Mouse (Mus musculus): ENCODE measurements around the gene Plxdc1. TPM values are rescaled to one million over a fixed set of nuclear protein-coding genes. Genes with fewer than 3 reads are reported as not detected.

The Plxdc1 gene
- total RNA-seq, 2 experiments from 2014 or later = 35.2 to 37.1 TPM

DNA sequence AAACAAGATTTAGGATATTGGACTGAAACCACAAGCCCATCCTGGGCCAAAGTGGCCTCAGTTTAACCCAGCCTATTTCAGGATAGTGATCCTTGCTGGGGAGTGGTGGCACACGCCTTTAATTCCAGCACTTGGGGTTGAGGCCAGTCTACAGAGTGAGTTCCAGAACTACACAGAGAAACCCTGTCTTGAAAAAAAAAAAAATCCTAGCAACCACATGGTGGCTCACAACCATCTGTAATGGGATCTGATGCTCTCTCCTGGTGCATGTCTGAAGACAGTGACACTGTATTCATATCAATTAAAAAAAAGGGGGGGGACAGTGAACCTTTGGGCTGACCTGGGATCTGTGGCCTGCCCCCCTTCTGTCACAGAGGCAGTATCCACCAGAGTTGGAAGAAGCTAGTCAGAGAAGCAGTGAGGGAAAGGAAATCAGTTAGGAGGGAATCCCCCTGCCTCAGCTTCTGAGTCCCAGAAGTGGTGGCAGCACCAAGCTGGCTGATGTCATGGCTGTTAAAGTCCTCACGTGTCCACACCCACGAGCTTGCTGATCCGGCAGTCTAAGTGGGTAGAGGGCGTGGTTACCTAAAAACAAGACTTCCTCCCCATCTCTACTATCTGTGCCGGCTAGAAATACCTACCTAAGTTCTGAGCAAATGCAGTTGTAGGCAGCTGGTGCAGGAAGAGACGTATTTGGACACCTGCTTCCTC is 12.8 kb upstream of the Plxdc1 start:
- no peak overlapping the region for H3K4me3 ChIP-seq
- H3K27ac ChIP-seq = no peak overlapping the region
- no peak; the same call in 1 of the 2 replicates for TF ChIP-seq CTCF (IDR thresholded peaks at IDR 0.05)
- no peak for DNase-seq (ENCODE audit: extremely low spot score in 1 of 2, low spot score in 2 of 2)
- intact Hi-C loops (cut with DNase I) = no loop called here

DNA sequence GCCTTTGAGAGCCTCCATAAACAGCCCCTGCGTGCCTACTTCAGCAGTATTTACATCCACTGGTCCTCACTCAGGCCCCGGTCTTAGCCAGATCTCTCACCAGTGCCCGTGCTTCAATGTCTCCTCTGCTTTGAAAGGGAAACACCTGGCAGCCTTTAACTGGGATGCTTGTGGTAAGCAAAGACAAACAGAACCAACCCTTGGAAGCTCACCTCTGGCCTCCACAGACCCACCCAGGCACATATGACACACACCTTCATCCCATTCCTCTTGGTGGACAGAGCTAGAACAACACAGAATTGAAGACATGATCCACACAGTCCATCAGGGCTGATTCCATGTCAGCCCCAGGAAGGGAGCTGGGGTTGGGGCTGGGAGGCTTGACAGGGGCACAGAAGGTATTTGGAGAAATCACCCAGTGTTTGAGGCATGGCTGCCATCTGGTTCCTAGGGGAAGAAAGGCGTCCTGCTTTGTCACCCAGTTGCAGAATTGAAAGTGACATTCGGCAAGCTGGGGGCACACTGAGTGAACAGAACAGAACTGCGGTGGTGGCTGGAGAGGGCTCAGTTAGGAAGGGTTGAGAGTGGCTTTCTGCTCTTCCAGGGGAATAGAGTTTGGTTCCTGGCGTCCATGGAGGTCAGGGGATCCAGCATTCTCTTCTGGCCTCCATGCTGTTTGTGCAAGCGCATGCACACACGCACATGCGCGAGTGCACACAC is 12.0 kb upstream of the Plxdc1 start:
- peak in 1 of 2 experiments; percentile 11 for DNase-seq (ENCODE audit: extremely low spot score in 1 of 2, low spot score in 2 of 2)
- intact Hi-C loops (cut with DNase I) = no loop called here
- no peak for TF ChIP-seq CTCF (IDR thresholded peaks at IDR 0.05)
- Histone ChIP-seq H3K27ac (no peak overlapping the region), H3K4me3 (no peak overlapping the region)

DNA sequence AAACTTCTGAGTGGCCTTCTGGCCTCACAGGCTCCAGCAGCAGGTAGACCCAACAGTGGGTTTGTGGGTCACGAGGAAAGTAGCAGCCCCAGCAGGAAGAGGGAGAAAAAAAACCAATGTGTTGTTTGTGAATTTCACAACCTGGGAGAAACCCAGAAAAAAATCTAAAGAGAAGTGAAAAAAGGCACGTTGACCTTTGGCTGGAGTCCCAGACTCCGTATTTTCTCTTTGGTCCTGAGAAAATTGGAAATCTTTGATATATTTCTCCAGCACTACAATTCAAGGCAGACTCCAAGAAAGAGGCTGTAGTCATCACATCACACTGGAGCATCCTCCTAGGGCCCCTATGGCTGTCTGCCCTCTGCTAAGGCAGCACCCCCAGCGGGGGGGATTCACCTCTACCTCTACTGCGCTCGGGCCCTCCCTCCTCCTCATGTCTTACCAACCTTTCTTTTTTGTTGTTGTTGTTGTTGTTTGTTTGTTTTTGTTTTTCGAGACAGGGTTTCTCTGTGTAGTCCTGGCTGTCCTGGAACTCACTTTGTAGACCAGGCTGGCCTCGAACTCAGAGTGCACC is 11.2 kb upstream of the Plxdc1 start:
- no peak for TF ChIP-seq CTCF (IDR thresholded peaks at IDR 0.05)
- intact Hi-C loops (cut with DNase I) = no loop called here
- H3K4me3 ChIP-seq = no peak overlapping the region
- no peak for DNase-seq (ENCODE audit: extremely low spot score in 1 of 2, low spot score in 2 of 2)
- H3K27ac ChIP-seq = no peak overlapping the region

DNA sequence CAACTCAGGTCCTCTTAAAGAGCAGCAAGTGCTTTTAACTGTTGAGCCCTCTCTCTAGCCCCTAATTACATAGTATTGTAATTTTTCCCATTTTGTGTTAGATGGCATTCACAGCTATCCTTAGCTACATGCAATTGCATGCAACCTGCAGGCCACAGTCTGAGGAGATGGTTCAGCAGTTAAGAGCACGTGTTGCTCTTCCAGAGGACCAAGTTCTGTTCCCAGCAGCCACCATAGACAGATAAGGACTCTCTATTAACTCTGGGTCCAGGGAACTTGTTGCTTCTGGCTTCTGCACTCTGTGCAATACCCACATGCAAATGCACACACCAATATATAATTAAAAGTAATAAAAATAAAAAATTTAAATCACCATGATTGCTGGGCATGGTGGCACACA is 10.4 kb upstream of the Plxdc1 start:
- no peak for DNase-seq (ENCODE audit: extremely low spot score in 1 of 2, low spot score in 2 of 2)
- intact Hi-C loops (cut with DNase I) = no loop called here
- no peak overlapping the region for H3K27ac ChIP-seq
- TF ChIP-seq CTCF (IDR thresholded peaks at IDR 0.05) = no peak
- H3K4me3 ChIP-seq = no peak overlapping the region

DNA sequence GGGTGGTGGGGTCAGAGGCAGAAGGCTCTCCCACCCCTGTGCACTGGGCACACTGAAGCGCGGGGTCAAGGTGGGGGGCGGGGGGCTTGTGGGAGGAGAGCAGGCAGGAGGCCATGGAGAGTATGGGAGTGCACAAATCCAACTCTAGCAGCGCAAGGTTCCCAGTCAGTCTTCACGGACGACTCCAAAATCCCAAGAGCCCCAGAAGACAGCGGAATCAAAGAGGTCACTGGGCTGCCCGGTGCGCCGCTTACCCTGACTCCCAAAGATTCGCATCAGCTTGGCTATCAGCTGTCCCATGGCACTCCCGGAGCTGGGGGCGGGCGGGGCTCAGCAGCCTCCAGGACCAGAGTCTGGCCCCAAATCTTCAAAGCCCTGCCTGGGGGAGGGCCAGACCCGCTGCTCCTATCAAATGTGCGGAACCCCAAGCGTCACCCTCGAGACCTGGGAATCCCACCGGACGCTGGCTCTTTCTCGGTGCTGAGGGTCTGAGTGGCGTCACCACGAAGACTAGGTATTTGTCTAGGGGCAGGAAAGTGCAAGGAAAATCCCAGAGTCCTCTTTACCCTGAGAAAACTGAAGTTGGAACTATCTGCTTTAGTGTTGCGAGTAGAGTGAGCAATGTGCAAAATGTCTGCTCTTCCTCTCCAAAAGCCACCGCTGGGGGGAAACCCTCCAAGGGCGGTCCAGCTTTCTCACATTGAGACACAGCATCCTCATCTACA is 9.5 kb upstream of the Plxdc1 start, which contains the start of gene Arl5c:
Gene Arl5c, minus strand, starts transcription at position 618 of the 725 bp plus-strand sequence.
- intact Hi-C loops (cut with DNase I) = no loop called here
- Histone ChIP-seq H3K4me3 (peak within 1 kb of the TSS; percentile 49), H3K27ac (no peak within 1 kb of the TSS; the same call in 1 of the 2 replicates)
- TF ChIP-seq CTCF (IDR thresholded peaks at IDR 0.05) = peak; percentile 51
- DNase-seq (ENCODE audit: extremely low spot score in 1 of 2, low spot score in 2 of 2) = peak in 1 of 2 experiments; percentile 35

DNA sequence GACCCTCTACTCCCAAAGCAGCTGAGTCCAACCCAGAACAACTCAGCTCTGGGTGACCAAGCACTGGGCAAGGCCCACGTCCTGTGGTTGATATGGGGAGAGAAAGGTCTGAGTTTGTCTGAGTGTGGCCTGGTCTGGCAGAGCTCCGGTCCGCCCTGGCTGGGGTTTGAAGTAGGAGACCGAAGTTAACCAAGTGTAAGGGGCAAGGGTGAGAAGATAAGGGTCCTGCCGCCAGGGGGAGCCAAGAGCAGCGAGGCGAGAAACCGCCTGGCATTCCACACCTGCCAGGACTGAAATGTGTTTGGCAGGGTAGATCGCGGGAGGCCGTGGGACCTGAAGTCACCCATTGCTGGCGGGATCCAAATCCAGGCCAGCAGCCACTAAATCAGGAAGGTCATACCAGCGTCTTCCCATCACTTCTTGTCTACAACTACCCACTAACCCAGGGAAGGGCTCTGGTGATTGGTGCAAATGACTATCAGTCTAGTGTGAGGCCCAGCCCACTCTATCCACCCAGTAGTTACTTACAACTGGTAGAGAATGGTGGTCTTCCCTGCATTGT is 8.4 kb upstream of the Plxdc1 start:
- Histone ChIP-seq H3K27ac (no peak overlapping the region), H3K4me3 (peak overlapping the region; percentile 49)
- intact Hi-C loops (cut with DNase I) = no loop called here
- peak; percentile 71 to 74 for DNase-seq (ENCODE audit: extremely low spot score in 1 of 2, low spot score in 2 of 2)
- peak; percentile 83 for TF ChIP-seq CTCF (IDR thresholded peaks at IDR 0.05)

DNA sequence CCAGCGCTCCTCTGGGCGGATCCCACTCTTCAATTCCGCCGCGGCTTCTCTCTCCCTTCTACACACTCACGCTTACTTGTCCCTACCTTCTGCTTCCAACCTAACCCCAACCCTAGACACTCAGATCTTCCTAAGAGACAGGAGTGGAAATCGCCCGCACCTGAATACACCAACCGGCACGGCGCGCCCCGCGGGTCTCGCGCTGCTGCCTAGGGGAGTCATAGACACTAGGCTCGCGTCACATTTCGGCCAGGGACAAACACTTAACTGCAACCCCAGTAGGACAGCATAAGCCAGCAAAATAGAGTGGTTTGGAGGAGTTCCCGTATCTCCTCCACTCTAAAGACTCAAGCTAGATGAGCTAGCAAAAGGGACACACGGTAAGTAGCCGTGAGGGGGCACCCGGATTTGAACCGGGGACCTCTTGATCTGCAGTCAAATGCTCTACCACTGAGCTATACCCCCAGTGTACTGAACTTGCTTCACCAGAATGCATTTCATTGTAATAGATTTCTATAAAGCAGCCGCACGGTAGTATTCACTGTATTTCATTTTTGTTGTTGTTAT is 2.4 kb upstream of the Plxdc1 start:
- peak; percentile 84 to 86 for DNase-seq (ENCODE audit: extremely low spot score in 1 of 2, low spot score in 2 of 2)
- intact Hi-C loops (cut with DNase I) = loop anchor here (2.0 kb wide), 1 partner anchor 190 kb away; the partner anchor contains the start of gene Lasp1
- Histone ChIP-seq H3K27ac (peak overlapping the region; percentile 92), H3K4me3 (peak overlapping the region; percentile 87)
- TF ChIP-seq CTCF (IDR thresholded peaks at IDR 0.05) = no peak

DNA sequence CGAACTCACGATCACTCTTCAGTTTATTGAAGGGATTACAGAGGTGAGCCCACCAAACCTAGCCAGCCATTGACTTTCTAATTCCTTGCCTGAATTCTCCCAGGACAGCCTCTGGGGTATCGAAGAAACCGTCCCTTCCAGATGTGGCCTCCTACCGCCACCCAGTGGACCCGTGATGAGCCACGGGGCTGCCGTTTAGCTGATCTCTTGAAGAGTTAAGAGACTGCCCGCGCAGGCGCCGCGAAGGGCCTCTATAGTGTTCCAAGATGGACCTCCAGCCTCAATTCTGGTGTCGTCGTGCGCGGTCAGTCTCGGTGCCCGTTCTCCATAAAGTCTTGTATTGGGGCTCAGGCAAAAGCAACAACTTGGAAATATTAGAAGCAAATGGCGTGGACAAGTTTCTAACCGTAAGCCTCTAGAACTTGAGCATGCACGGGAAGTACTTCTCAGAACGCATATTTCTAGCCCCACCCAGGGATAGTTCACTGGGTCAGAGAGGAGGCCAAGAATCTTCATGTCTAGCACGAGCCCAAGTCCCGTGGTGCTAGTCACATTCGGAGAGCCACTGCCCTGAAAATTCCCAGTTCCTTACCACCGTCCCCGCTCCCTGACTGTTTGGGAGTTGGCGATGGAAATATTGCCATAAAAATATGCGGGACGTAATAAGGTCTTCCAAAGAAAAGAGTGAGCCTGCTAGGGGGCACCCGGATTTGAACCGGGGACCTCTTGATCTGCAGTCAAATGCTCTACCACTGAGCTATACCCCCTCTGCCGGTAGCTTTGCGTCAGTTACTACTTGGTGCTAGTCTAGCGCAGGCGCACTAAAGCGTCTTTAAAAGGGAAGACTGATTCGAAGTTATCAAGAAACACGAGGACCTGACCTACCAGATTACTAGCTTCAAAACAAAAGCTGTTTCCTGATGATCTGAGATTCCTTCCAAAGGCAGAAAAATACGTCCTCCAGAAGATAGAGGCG is 1.6 kb upstream of the Plxdc1 start:
- Histone ChIP-seq H3K27ac (peak overlapping the region; percentile 92), H3K4me3 (peak overlapping the region; percentile 87)
- peak; percentile 91 to 97 for DNase-seq (ENCODE audit: extremely low spot score in 1 of 2, low spot score in 2 of 2)
- peak; percentile 80 for TF ChIP-seq CTCF (IDR thresholded peaks at IDR 0.05)
- intact Hi-C loops (cut with DNase I) = loop anchor here (1.0 to 2.0 kb wide), 3 partner anchors 51 to 189 kb away; partner anchors contain the start of gene Lasp1

DNA sequence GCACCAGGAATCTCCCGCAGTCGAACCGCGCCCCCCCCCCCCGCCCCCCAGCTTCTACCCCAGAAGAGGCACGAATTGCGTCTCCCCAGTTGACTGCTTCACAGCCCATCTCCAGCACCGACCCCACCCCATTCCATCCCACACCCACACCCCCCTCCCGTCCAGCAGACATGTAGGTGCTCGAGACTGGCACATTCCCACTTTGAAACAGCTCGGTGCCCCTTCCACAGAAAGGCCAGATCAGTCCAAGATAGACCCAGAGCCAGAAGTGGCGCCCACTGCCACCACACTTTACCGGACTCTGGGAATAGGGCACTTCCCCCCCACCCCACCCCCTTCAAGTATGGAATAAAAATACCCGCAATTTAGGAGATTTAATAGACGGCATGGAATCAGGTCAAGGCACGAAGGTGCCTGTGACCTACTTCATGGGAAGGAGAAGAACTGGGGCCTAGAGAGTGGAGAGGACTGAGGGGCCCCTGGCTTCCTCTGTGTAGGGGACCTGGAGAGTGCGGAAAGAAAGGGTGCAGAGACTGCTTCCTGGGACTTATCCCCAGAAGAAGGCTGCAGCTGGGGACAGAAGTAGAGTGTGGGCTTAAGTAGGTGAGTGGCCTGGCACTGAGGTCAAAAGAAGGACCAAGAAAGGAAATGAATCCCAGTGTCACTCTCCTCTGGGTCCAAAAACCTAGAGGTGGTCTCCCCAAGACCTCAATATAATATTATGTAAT is 658 bp upstream of the Plxdc1 start:
- peak overlapping the region; percentile 87 for H3K4me3 ChIP-seq

More for the DNA sequence above, 658 bp upstream of the Plxdc1 start:
- TF ChIP-seq CTCF (IDR thresholded peaks at IDR 0.05) = no peak
- H3K27ac ChIP-seq = peak overlapping the region; percentile 34; the same call in 1 of the 2 replicates
- intact Hi-C loops (cut with DNase I) = loop anchor here (1.0 to 2.0 kb wide), 2 partner anchors 50 to 87 kb away; no protein-coding TSS in a partner anchor
- peak in 1 of 2 experiments; percentile 11 for DNase-seq (ENCODE audit: extremely low spot score in 1 of 2, low spot score in 2 of 2)

Data from left cerebral cortex, adult 2 months (tissue).